Mouse (Mus musculus): ENCODE data around the gene Ebf1. TPM values are rescaled to one million over a fixed set of nuclear protein-coding genes. Genes with fewer than 3 reads are reported as not detected.
A peak's percentile ranks its signal among the peaks of the same experiment; 100 is the strongest.

Ebf1 gene
- polyA plus RNA-seq, 1 experiment from 2014 or later, result 11.6 TPM

DNA sequence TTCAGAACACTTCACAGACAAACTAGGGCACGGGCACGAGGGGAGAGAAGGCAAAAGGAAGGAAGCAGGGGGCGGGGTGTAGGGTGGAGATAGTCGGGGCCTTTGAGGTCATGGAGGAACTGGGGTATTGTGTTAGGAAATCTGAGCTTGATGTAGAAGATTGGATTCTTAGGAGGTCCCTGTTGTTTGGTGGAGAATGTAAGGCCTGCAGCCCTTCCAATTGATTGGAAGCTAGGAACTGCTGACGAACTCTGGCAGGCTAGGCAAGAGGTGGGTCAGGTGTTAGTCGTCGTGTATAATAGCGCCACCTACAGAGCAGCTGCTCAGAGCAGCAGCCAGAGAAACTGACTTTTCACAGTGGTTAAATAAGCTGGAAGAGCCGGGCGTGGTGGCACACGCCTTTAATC lies 35.8 kb upstream of the Ebf1 start:
- H3K27ac ChIP-seq (ENCODE audit: low read depth), result no peak overlapping the region
- H3K4me3 ChIP-seq (ENCODE audit: low read depth, low read length), result no peak overlapping the region
- H3K4me2 ChIP-seq, result no peak overlapping the region; the same call in 1 of the 2 replicates
- ATAC-seq (ENCODE audit: insufficient read depth) (peak; percentile 35; the same call in 1 of the 2 replicates), DNase-seq (peak; percentile 72)
- H3K9ac ChIP-seq, result no peak overlapping the region
- no peaks in the 10 kb centered on the region for H3K36me3 ChIP-seq (ENCODE audit: insufficient read depth)
- no peaks in the 10 kb centered on the region for H3K9me3 ChIP-seq (ENCODE audit: low read depth, low read length)
- TF ChIP-seq CTCF (IDR thresholded peaks at IDR 0.05; ENCODE audit: low read depth), result peak; percentile 52
- WGBS, result 29% methylated on average over 11 of the region's 11 CpGs
- H3K27me3 ChIP-seq (ENCODE audit: insufficient read depth, low read length), result no peaks in the 10 kb centered on the region
- H3K4me1 ChIP-seq (ENCODE audit: insufficient read depth), result no peaks in the 10 kb centered on the region

DNA sequence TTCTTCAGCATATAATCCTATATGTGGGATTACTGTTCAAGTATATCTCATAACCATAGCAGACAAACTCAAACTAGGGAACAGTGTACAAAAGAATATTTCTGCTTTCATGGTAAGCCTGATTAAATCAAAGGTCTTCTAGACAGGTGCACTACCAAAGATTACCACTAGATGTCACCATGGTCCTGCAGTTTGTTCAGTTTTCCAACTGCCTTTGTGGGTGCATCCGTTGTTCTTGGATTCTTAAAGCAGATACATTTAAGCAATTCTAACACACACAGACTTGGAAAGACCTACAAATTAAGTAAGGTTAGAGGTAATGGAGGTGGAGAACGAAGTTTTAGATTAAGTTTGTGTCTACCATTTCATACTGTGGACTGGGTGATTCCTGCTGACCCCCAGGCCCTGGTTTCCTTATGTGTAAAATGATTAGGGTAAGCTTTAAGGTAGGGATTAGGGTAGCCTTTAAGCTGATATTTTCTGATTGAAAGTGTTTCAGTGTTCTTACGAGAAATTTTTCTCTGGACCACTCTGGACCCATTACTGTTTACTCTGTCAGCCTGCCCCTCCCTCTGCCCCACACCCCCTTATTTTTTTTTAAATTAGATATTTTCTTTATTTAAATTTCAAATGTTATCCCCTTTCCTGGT lies 30.9 kb upstream of the Ebf1 start:
- no peak for ATAC-seq (ENCODE audit: insufficient read depth)
- H3K4me3 ChIP-seq (ENCODE audit: low read depth, low read length), result no peak overlapping the region
- peak; percentile 92 for TF ChIP-seq CTCF (IDR thresholded peaks at IDR 0.05; ENCODE audit: low read depth)

DNA sequence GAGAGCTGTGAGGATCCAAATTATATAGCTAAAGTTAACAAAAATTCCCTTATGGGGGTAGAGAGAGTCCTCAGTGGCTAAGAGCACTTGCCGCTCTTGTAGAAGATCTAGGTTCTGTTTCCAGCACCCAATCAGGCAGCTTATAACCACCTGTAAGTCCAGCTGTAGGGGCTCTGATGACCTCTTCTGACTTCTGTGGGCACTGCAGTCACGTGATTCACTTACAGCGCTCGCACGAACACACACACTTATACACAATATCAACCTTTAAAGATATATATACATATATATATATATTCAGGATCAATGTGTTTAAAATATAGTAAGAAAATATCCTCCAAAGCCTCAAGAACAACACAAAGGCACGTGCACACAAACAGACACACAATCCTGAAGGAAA lies 24.1 kb upstream of the Ebf1 start:
- Histone ChIP-seq H3K27me3 (ENCODE audit: insufficient read depth, low read length) (no peaks in the 10 kb centered on the region), H3K4me1 (ENCODE audit: insufficient read depth) (no peaks in the 10 kb centered on the region), H3K27ac (ENCODE audit: low read depth) (no peak overlapping the region), H3K4me3 (ENCODE audit: low read depth, low read length) (no peak overlapping the region), H3K36me3 (ENCODE audit: insufficient read depth) (no peaks in the 10 kb centered on the region), H3K9ac (no peak overlapping the region), H3K9me3 (ENCODE audit: low read depth, low read length) (no peaks in the 10 kb centered on the region), H3K4me2 (no peak overlapping the region)
- 91% methylated on average over 6 of the region's 6 CpGs for WGBS
- no peak for TF ChIP-seq CTCF (IDR thresholded peaks at IDR 0.05; ENCODE audit: low read depth)
- ATAC-seq (ENCODE audit: insufficient read depth), result no peak
- DNase-seq, result no peak

More for the DNA sequence above, 30.9 kb upstream of the Ebf1 start:
- DNase-seq, result peak; percentile 96
- Histone ChIP-seq H3K9ac (no peak overlapping the region), H3K27me3 (ENCODE audit: insufficient read depth, low read length) (no peaks in the 10 kb centered on the region), H3K27ac (ENCODE audit: low read depth) (no peak overlapping the region), H3K4me1 (ENCODE audit: insufficient read depth) (no peaks in the 10 kb centered on the region), H3K9me3 (ENCODE audit: low read depth, low read length) (no peaks in the 10 kb centered on the region), H3K36me3 (ENCODE audit: insufficient read depth) (no peaks in the 10 kb centered on the region), H3K4me2 (no peak overlapping the region)
- 10% methylated on average over 3 of the region's 3 CpGs for WGBS

DNA sequence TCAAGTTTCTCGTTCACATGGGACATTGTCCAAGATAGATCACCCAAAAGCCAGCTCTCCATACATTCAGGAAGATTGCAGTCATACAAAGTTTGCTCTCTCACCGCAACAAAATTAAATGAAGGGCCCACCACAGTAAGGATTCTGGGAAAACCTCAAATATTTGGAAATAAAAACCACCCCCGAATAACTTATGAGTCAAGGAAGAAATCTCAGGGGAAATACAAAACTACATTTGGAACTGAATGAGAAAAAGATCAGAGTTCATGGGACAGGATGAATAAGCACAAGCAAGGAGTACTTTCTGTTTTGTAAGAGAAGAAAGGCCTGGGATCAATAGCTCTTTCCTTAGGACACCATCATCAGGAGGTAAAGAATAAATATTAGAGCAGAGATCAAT lies 22.3 kb upstream of the Ebf1 start:
- H3K4me3 ChIP-seq (ENCODE audit: low read depth, low read length), result no peak overlapping the region
- H3K27ac ChIP-seq (ENCODE audit: low read depth), result no peak overlapping the region
- ATAC-seq (ENCODE audit: insufficient read depth) (no peak), DNase-seq (no peak)
- no peaks in the 10 kb centered on the region for H3K9me3 ChIP-seq (ENCODE audit: low read depth, low read length)
- WGBS, result 67% methylated on average over 3 of the region's 3 CpGs
- H3K4me2 ChIP-seq, result no peak overlapping the region
- H3K27me3 ChIP-seq (ENCODE audit: insufficient read depth, low read length), result no peaks in the 10 kb centered on the region
- no peak for TF ChIP-seq CTCF (IDR thresholded peaks at IDR 0.05; ENCODE audit: low read depth)
- H3K9ac ChIP-seq, result no peak overlapping the region
- H3K36me3 ChIP-seq (ENCODE audit: insufficient read depth), result no peaks in the 10 kb centered on the region
- H3K4me1 ChIP-seq (ENCODE audit: insufficient read depth), result no peaks in the 10 kb centered on the region

DNA sequence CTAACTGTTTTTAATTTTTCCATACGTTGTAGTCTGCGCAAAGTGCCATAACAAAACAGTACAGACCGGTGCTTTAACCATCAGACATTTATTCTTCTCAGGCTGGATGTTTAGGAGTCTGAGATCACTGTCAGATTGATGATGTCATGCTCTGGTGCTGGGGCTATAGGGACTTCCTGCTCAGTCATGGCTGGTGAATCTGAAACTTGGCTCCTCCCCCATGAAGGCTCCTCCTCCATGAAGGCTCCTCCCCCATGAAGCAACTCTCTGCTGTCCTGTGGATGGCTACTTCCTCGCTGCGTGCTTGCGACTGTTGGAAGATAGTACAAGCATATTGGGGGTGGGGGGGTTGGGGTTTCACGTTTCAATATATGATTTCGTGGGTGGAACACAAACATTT lies 10.2 kb upstream of the Ebf1 start:
- 82% methylated on average over 8 of the region's 8 CpGs for WGBS
- TF ChIP-seq CTCF (IDR thresholded peaks at IDR 0.05; ENCODE audit: low read depth), result no peak
- DNase-seq, result no peak
- H3K27me3 ChIP-seq (ENCODE audit: insufficient read depth, low read length), result peaks cover 9% of the 10 kb centered on the region
- ATAC-seq (ENCODE audit: insufficient read depth), result no peak
- no peaks in the 10 kb centered on the region for H3K36me3 ChIP-seq (ENCODE audit: insufficient read depth)
- no peaks in the 10 kb centered on the region for H3K4me1 ChIP-seq (ENCODE audit: insufficient read depth)
- no peaks in the 10 kb centered on the region for H3K9me3 ChIP-seq (ENCODE audit: low read depth, low read length)
- H3K4me3 ChIP-seq (ENCODE audit: low read depth, low read length), result no peak overlapping the region
- H3K27ac ChIP-seq (ENCODE audit: low read depth), result no peak overlapping the region
- no peak overlapping the region for H3K9ac ChIP-seq
- H3K4me2 ChIP-seq, result no peak overlapping the region

DNA sequence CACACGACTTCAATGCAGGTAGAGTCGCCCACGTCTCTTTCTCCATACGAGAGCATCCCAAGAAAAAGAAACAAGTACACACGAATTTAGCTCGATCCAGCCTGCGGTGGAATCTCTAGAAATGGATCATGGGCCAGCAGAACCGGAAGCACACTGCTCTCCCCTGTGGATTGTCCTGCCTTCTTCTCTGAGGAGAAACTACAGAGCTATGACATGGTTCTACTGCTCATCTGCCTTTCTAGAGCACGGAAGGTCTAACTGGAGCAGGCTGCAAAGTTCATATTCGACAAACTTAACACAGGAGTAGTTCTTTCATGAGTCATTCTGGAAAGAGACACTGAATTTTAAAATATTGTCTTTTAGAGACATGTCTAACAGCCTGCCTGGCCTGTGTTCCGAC lies 8.5 kb upstream of the Ebf1 start:
- no peaks in the 10 kb centered on the region for H3K36me3 ChIP-seq (ENCODE audit: insufficient read depth)
- no peak overlapping the region for H3K9ac ChIP-seq
- 79% methylated on average over 11 of the region's 11 CpGs for WGBS
- no peak overlapping the region for H3K27ac ChIP-seq (ENCODE audit: low read depth)
- H3K9me3 ChIP-seq (ENCODE audit: low read depth, low read length), result no peaks in the 10 kb centered on the region
- no peaks in the 10 kb centered on the region for H3K4me1 ChIP-seq (ENCODE audit: insufficient read depth)
- H3K27me3 ChIP-seq (ENCODE audit: insufficient read depth, low read length), result peaks cover 27% of the 10 kb centered on the region
- DNase-seq, result no peak
- no peak overlapping the region for H3K4me3 ChIP-seq (ENCODE audit: low read depth, low read length)
- no peak for TF ChIP-seq CTCF (IDR thresholded peaks at IDR 0.05; ENCODE audit: low read depth)
- H3K4me2 ChIP-seq, result no peak overlapping the region
- ATAC-seq (ENCODE audit: insufficient read depth), result no peak

DNA sequence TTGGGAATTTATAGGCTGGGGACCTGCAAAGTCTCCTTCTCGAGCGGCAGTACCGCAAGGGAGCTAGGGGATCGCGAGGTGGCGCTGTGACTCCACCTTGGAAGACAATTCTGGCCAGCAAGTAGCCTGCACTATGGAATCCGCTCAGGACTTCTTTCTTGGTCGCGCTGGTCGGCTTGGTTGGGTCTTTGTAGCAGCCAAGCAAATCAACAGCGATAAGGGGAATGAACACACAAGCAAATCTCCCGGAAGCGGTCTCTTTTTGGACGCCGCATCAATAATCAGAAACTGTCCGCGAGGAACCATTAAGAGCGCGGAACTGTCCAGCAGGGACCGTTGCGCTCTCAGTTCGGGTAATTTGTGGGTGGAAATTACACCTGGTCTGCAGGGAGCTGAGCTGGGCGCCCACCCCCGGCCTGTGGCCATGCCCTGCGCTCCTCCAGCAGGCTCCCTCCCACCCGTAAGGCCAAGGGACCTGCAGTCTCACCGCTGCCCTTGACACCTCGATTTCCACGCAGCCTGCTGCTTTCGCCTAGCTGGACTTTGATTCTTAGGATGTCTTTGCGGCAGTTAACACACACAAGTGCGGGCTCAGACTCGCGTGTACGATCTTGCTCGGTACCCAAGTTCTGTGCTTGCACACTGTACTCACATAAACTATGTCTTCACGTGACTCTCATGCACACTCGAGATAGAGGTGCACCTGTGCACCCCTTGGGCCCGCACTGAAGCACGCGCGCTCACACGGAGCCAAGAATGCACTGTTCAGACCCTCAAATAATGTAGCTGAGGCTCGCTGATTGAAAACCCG lies 5.9 kb upstream of the Ebf1 start:
- Histone ChIP-seq H3K9me3 (ENCODE audit: low read depth, low read length) (no peaks in the 10 kb centered on the region), H3K9ac (no peak overlapping the region), H3K27ac (ENCODE audit: low read depth) (no peak overlapping the region), H3K27me3 (ENCODE audit: insufficient read depth, low read length) (peaks cover 40% of the 10 kb centered on the region), H3K4me3 (ENCODE audit: low read depth, low read length) (peak overlapping the region; percentile 35), H3K36me3 (ENCODE audit: insufficient read depth) (no peaks in the 10 kb centered on the region), H3K4me2 (peak overlapping the region; percentile 72), H3K4me1 (ENCODE audit: insufficient read depth) (no peaks in the 10 kb centered on the region)
- peak; percentile 96 for TF ChIP-seq CTCF (IDR thresholded peaks at IDR 0.05; ENCODE audit: low read depth)
- ATAC-seq (ENCODE audit: insufficient read depth) (peak; percentile 88), DNase-seq (peak; percentile 97)
- WGBS, result 1% methylated on average over 45 of the region's 45 CpGs
